Mouse (Mus musculus): ENCODE measurements around the gene Pole2. TPM values are rescaled to one million over a fixed set of nuclear protein-coding genes. Genes with fewer than 3 reads are reported as not detected.

Pole2 gene
- 39.1 and 41.1 TPM in 2 replicates for polyA plus RNA-seq (2014; fragmentation: Nextera tagmentation; extraction: Ambion mirVana)

GRCm38 (mm10) chr12:69227776-69228466 is at the start of gene Pole2:
Gene Pole2 (minus strand): TSS chr12:69228195.
- Histone ChIP-seq H3K9me3 (ENCODE audit: low read depth, low read length) (no peaks in the 10 kb centered on the region), H3K27ac (ENCODE audit: low read depth) (peak within 1 kb of the TSS; percentile 92), H3K4me2 (peak within 1 kb of the TSS; percentile 67), H3K27me3 (ENCODE audit: insufficient read depth, low read length) (no peaks in the 10 kb centered on the region), H3K4me1 (ENCODE audit: insufficient read depth) (peaks cover 3% of the 10 kb centered on the region; the same call in 1 of the 2 replicates), H3K9ac (peak within 1 kb of the TSS; percentile 55), H3K4me3 (ENCODE audit: low read depth, low read length) (peak within 1 kb of the TSS; percentile 72), H3K36me3 (ENCODE audit: insufficient read depth) (peaks cover 14% of the 10 kb centered on the region; the same call in 1 of the 2 replicates)
- ATAC-seq (ENCODE audit: insufficient read depth) (peak; percentile 99), DNase-seq (peak; percentile 94)
- no peak; the same call in 1 of the 2 replicates for TF ChIP-seq CTCF (IDR thresholded peaks at IDR 0.05; ENCODE audit: low read depth)
- WGBS: under 1% methylated on average over 37 of the region's 37 CpGs

GRCm38 (mm10) chr12:69268956-69269355 is 41.0 kb upstream of the Pole2 start:
- H3K27ac ChIP-seq (ENCODE audit: low read depth): no peak overlapping the region
- ATAC-seq (ENCODE audit: insufficient read depth) (no peak), DNase-seq (no peak)
- H3K4me3 ChIP-seq (ENCODE audit: low read depth, low read length): no peak overlapping the region
- 66% methylated on average over 2 of the region's 2 CpGs for WGBS
- no peaks in the 10 kb centered on the region for H3K36me3 ChIP-seq (ENCODE audit: insufficient read depth)
- H3K9me3 ChIP-seq (ENCODE audit: low read depth, low read length): no peaks in the 10 kb centered on the region
- H3K4me1 ChIP-seq (ENCODE audit: insufficient read depth): no peaks in the 10 kb centered on the region
- H3K27me3 ChIP-seq (ENCODE audit: insufficient read depth, low read length): no peaks in the 10 kb centered on the region
- TF ChIP-seq CTCF (IDR thresholded peaks at IDR 0.05; ENCODE audit: low read depth): no peak
- no peak overlapping the region for H3K9ac ChIP-seq
- no peak overlapping the region for H3K4me2 ChIP-seq

- Histone ChIP-seq H3K9ac (no peak overlapping the region), H3K27me3 (ENCODE audit: insufficient read depth, low read length) (no peaks in the 10 kb centered on the region), H3K27ac (ENCODE audit: low read depth) (no peak overlapping the region), H3K4me2 (no peak overlapping the region), H3K36me3 (ENCODE audit: insufficient read depth) (no peaks in the 10 kb centered on the region), H3K4me1 (ENCODE audit: insufficient read depth) (no peaks in the 10 kb centered on the region), H3K4me3 (ENCODE audit: low read depth, low read length) (no peak overlapping the region), H3K9me3 (ENCODE audit: low read depth, low read length) (no peaks in the 10 kb centered on the region)
- WGBS: 68% methylated on average over 11 of the region's 11 CpGs
- no peak for ATAC-seq (ENCODE audit: insufficient read depth)
- TF ChIP-seq CTCF (IDR thresholded peaks at IDR 0.05; ENCODE audit: low read depth): no peak
- no peak for DNase-seq
Observed at GRCm38 (mm10) chr12:69267956-69268632, 40.1 kb upstream of the Pole2 start.

GRCm38 (mm10) chr12:69265031-69265430 is 37.0 kb upstream of the Pole2 start:
- H3K4me3 ChIP-seq (ENCODE audit: low read depth, low read length): no peak overlapping the region
- no peak for ATAC-seq (ENCODE audit: insufficient read depth)
- H3K36me3 ChIP-seq (ENCODE audit: insufficient read depth): no peaks in the 10 kb centered on the region
- no peak for DNase-seq
- H3K4me2 ChIP-seq: no peak overlapping the region
- TF ChIP-seq CTCF (IDR thresholded peaks at IDR 0.05; ENCODE audit: low read depth): no peak
- H3K9me3 ChIP-seq (ENCODE audit: low read depth, low read length): no peaks in the 10 kb centered on the region
- H3K4me1 ChIP-seq (ENCODE audit: insufficient read depth): no peaks in the 10 kb centered on the region
- H3K9ac ChIP-seq: no peak overlapping the region
- 74% methylated on average over 3 of the region's 3 CpGs for WGBS
- no peaks in the 10 kb centered on the region for H3K27me3 ChIP-seq (ENCODE audit: insufficient read depth, low read length)
- no peak overlapping the region for H3K27ac ChIP-seq (ENCODE audit: low read depth)

- WGBS: 93% methylated on average over 5 of the region's 5 CpGs
- Histone ChIP-seq H3K4me2 (no peak overlapping the region), H3K9ac (no peak overlapping the region), H3K27me3 (ENCODE audit: insufficient read depth, low read length) (no peaks in the 10 kb centered on the region), H3K9me3 (ENCODE audit: low read depth, low read length) (no peaks in the 10 kb centered on the region), H3K4me3 (ENCODE audit: low read depth, low read length) (no peak overlapping the region), H3K4me1 (ENCODE audit: insufficient read depth) (no peaks in the 10 kb centered on the region), H3K36me3 (ENCODE audit: insufficient read depth) (no peaks in the 10 kb centered on the region), H3K27ac (ENCODE audit: low read depth) (no peak overlapping the region)
- no peak for TF ChIP-seq CTCF (IDR thresholded peaks at IDR 0.05; ENCODE audit: low read depth)
- DNase-seq (no peak), ATAC-seq (ENCODE audit: insufficient read depth) (no peak)
Observed at GRCm38 (mm10) chr12:69262251-69262650, 34.3 kb upstream of the Pole2 start.

GRCm38 (mm10) chr12:69257836-69258235 is 29.8 kb upstream of the Pole2 start:
- no peaks in the 10 kb centered on the region for H3K27me3 ChIP-seq (ENCODE audit: insufficient read depth, low read length)
- H3K9me3 ChIP-seq (ENCODE audit: low read depth, low read length): no peaks in the 10 kb centered on the region
- H3K27ac ChIP-seq (ENCODE audit: low read depth): no peak overlapping the region
- no peak for TF ChIP-seq CTCF (IDR thresholded peaks at IDR 0.05; ENCODE audit: low read depth)
- no peak overlapping the region for H3K9ac ChIP-seq
- WGBS: 82% methylated on average over 11 of the region's 11 CpGs
- no peak for DNase-seq
- H3K4me2 ChIP-seq: no peak overlapping the region
- no peak for ATAC-seq (ENCODE audit: insufficient read depth)
- H3K36me3 ChIP-seq (ENCODE audit: insufficient read depth): no peaks in the 10 kb centered on the region
- H3K4me3 ChIP-seq (ENCODE audit: low read depth, low read length): no peak overlapping the region
- no peaks in the 10 kb centered on the region for H3K4me1 ChIP-seq (ENCODE audit: insufficient read depth)

- Histone ChIP-seq H3K27me3 (ENCODE audit: insufficient read depth, low read length) (no peaks in the 10 kb centered on the region), H3K4me2 (no peak overlapping the region), H3K4me3 (ENCODE audit: low read depth, low read length) (no peak overlapping the region), H3K27ac (ENCODE audit: low read depth) (no peak overlapping the region), H3K9me3 (ENCODE audit: low read depth, low read length) (no peaks in the 10 kb centered on the region), H3K4me1 (ENCODE audit: insufficient read depth) (no peaks in the 10 kb centered on the region), H3K36me3 (ENCODE audit: insufficient read depth) (no peaks in the 10 kb centered on the region), H3K9ac (no peak overlapping the region)
- TF ChIP-seq CTCF (IDR thresholded peaks at IDR 0.05; ENCODE audit: low read depth): no peak
- DNase-seq: no peak
- no peak for ATAC-seq (ENCODE audit: insufficient read depth)
- WGBS: 92% methylated on average over 1 of the region's 1 CpGs
Observed at GRCm38 (mm10) chr12:69253806-69254205, 25.8 kb upstream of the Pole2 start.

Data from lung, embryonic 14.5 days (tissue).